Mouse (Mus musculus) embryonic facial prominence, embryonic 15.5 days (tissue): ENCODE results near the gene Nup35. TPM values are rescaled to one million over a fixed set of nuclear protein-coding genes. Genes with fewer than 3 reads are reported as not detected.

Experiments
- ATAC-seq: fragments of 200-750 bp; cut with Nextera tagmentation; 2 replicates; pipeline ENCODE4 v1.8.0; 2017; ENCODE audit warnings: low read depth, moderate TSS enrichment; ENCODE audit not compliant: insufficient number of reproducible peaks, low FRiP score, low TSS enrichment
- H3K27ac ChIP-seq: fragments of 300-500 bp; sonication (generic); replicated peaks from 2 replicates; pipeline ENCODE4 v1.5.1; 2015; ENCODE audit warnings: mild to moderate bottlenecking, inconsistent platforms
- H3K27me3 ChIP-seq: fragments of 300-500 bp; sonication (generic); 2 replicates; pipeline ENCODE4 v1.6.1; 2015; ENCODE audit warnings: inconsistent platforms
- H3K36me3 ChIP-seq: fragments of 300-500 bp; sonication (generic); 2 replicates; pipeline ENCODE4 v1.6.1; 2015; ENCODE audit warnings: mild to moderate bottlenecking, inconsistent platforms
- H3K4me1 ChIP-seq: fragments of 300-500 bp; sonication (generic); 2 replicates; pipeline ENCODE4 v1.6.1; 2015; ENCODE audit warnings: inconsistent platforms
- H3K4me2 ChIP-seq: fragments of 300-500 bp; sonication (generic); replicated peaks from 2 replicates; pipeline ENCODE4 v1.6.1; 2015; ENCODE audit warnings: mild to moderate bottlenecking, inconsistent platforms
- H3K4me3 ChIP-seq: fragments of 300-500 bp; sonication (generic); replicated peaks from 2 replicates; pipeline ENCODE4 v1.5.1; 2015; ENCODE audit warnings: mild to moderate bottlenecking, inconsistent platforms
- H3K9ac ChIP-seq: fragments of 300-500 bp; sonication (generic); 2 replicates; pipeline ENCODE4 v1.6.1; 2015; ENCODE audit warnings: inconsistent platforms
- H3K9me3 ChIP-seq: fragments of 300-500 bp; sonication (generic); replicated peaks from 2 replicates; pipeline ENCODE4 v1.6.1; 2016; ENCODE audit warnings: inconsistent platforms
- WGBS: fragments of 180-500 bp; shearing (Covaris S2); methylation state at CpG from one replicate; pipeline ENCODE4 v1.1.7; 2015; 5-methylcytosine and 5-hydroxymethylcytosine counted together
- polyA plus RNA-seq: library from polyadenylated mRNA; unstranded; fragments of >200 nt; fragmentation: Nextera tagmentation; extraction: Ambion mirVana; gene quantifications from 2 replicates; pipeline ENCODE4 v1.2.1, GENCODE M21; 2015

Nup35 gene
- polyA plus RNA-seq, 1 experiment from 2014 or later: 42.4 TPM

GRCm38 (mm10) chr2:80599850-80600249 lies 17.2 kb upstream of the Nup35 start:
- Histone ChIP-seq H3K27me3 (no peaks in the 10 kb centered on the region), H3K4me1 (no peaks in the 10 kb centered on the region; the same call in 1 of the 2 replicates), H3K27ac (no peak overlapping the region), H3K36me3 (no peaks in the 10 kb centered on the region), H3K4me2 (no peak overlapping the region), H3K9ac (no peak overlapping the region), H3K9me3 (no peaks in the 10 kb centered on the region), H3K4me3 (no peak overlapping the region)
- 87% methylated on average over 3 of the region's 3 CpGs for WGBS
- ATAC-seq: no peak

- Histone ChIP-seq H3K36me3 (no peaks in the 10 kb centered on the region), H3K27me3 (no peaks in the 10 kb centered on the region), H3K9ac (no peak overlapping the region), H3K4me3 (no peak overlapping the region), H3K4me2 (no peak overlapping the region), H3K27ac (no peak overlapping the region), H3K9me3 (no peaks in the 10 kb centered on the region), H3K4me1 (no peaks in the 10 kb centered on the region)
- no peak for ATAC-seq
Observed at GRCm38 (mm10) chr2:80600611-80601010, 16.4 kb upstream of the Nup35 start.

GRCm38 (mm10) chr2:80602756-80603155 lies 14.3 kb upstream of the Nup35 start:
- H3K27me3 ChIP-seq: no peaks in the 10 kb centered on the region
- no peak overlapping the region for H3K9ac ChIP-seq
- 91% methylated on average over 13 of the region's 13 CpGs for WGBS
- no peak overlapping the region for H3K4me2 ChIP-seq
- no peak for ATAC-seq
- H3K4me1 ChIP-seq: no peaks in the 10 kb centered on the region
- no peaks in the 10 kb centered on the region for H3K36me3 ChIP-seq
- H3K4me3 ChIP-seq: no peak overlapping the region
- no peak overlapping the region for H3K27ac ChIP-seq
- no peaks in the 10 kb centered on the region for H3K9me3 ChIP-seq

GRCm38 (mm10) chr2:80603771-80604426 lies 13.1 kb upstream of the Nup35 start:
- H3K27ac ChIP-seq: no peak overlapping the region
- WGBS: 85% methylated on average over 19 of the region's 19 CpGs
- no peaks in the 10 kb centered on the region for H3K4me1 ChIP-seq
- no peaks in the 10 kb centered on the region for H3K9me3 ChIP-seq
- no peak overlapping the region for H3K4me3 ChIP-seq
- no peaks in the 10 kb centered on the region for H3K36me3 ChIP-seq
- ATAC-seq: no peak
- no peak overlapping the region for H3K4me2 ChIP-seq
- H3K9ac ChIP-seq: no peak overlapping the region
- no peaks in the 10 kb centered on the region for H3K27me3 ChIP-seq

GRCm38 (mm10) chr2:80612286-80612685 lies 4.8 kb upstream of the Nup35 start:
- Histone ChIP-seq H3K36me3 (no peaks in the 10 kb centered on the region), H3K9me3 (no peaks in the 10 kb centered on the region), H3K4me2 (no peak overlapping the region), H3K4me1 (no peaks in the 10 kb centered on the region), H3K9ac (no peak overlapping the region), H3K27me3 (no peaks in the 10 kb centered on the region), H3K4me3 (no peak overlapping the region), H3K27ac (no peak overlapping the region)
- 47% methylated on average over 1 of the region's 1 CpGs for WGBS
- no peak for ATAC-seq

GRCm38 (mm10) chr2:80612796-80613195 lies 4.2 kb upstream of the Nup35 start:
- no peak for ATAC-seq
- Histone ChIP-seq H3K27me3 (no peaks in the 10 kb centered on the region), H3K9ac (no peak overlapping the region), H3K9me3 (no peaks in the 10 kb centered on the region), H3K4me3 (no peak overlapping the region), H3K27ac (no peak overlapping the region), H3K4me1 (0 out of 2 replicates have a peak, but pooled peaks cover under 1% of the 10 kb centered on the region), H3K4me2 (no peak overlapping the region), H3K36me3 (no peaks in the 10 kb centered on the region)
- 51% methylated on average over 2 of the region's 2 CpGs for WGBS

GRCm38 (mm10) chr2:80618991-80619390 lies 2.0 kb downstream of the Nup35 start:
- 83% methylated on average over 3 of the region's 3 CpGs for WGBS
- ATAC-seq: no peak

GRCm38 (mm10) chr2:80621921-80622320 lies 4.9 kb downstream of the Nup35 start:
- Histone ChIP-seq H3K36me3 (peaks cover 29% of the 10 kb centered on the region), H3K27ac (no peak overlapping the region), H3K4me1 (0 out of 2 replicates have a peak, but pooled peaks cover 5% of the 10 kb centered on the region), H3K4me2 (no peak overlapping the region), H3K9me3 (no peaks in the 10 kb centered on the region), H3K27me3 (no peaks in the 10 kb centered on the region), H3K9ac (no peak overlapping the region), H3K4me3 (no peak overlapping the region)
- WGBS: 89% methylated on average over 3 of the region's 3 CpGs
- ATAC-seq: no peak

More at GRCm38 (mm10) chr2:80618991-80619390, 2.0 kb downstream of the Nup35 start:
- no peak overlapping the region for H3K27ac ChIP-seq
- no peak overlapping the region for H3K4me2 ChIP-seq
- H3K4me3 ChIP-seq: no peak overlapping the region
- 0 out of 2 replicates have a peak, but pooled peaks cover 5% of the 10 kb centered on the region for H3K4me1 ChIP-seq
- no peaks in the 10 kb centered on the region for H3K9me3 ChIP-seq
- H3K36me3 ChIP-seq: peaks cover 16% of the 10 kb centered on the region; the same call in 1 of the 2 replicates
- no peak overlapping the region for H3K9ac ChIP-seq
- H3K27me3 ChIP-seq: no peaks in the 10 kb centered on the region

- ATAC-seq: no peak
- Histone ChIP-seq H3K9ac (no peak overlapping the region), H3K4me1 (no peaks in the 10 kb centered on the region), H3K4me3 (no peak overlapping the region), H3K9me3 (no peaks in the 10 kb centered on the region), H3K36me3 (peaks cover 35% of the 10 kb centered on the region), H3K27me3 (no peaks in the 10 kb centered on the region), H3K4me2 (no peak overlapping the region), H3K27ac (no peak overlapping the region)
- WGBS: 95% methylated on average over 4 of the region's 4 CpGs
Observed at GRCm38 (mm10) chr2:80624523-80624922, 7.5 kb downstream of the Nup35 start.

- Histone ChIP-seq H3K9ac (no peak overlapping the region), H3K27ac (no peak overlapping the region), H3K4me2 (no peak overlapping the region), H3K27me3 (no peaks in the 10 kb centered on the region), H3K4me1 (no peaks in the 10 kb centered on the region), H3K9me3 (no peaks in the 10 kb centered on the region), H3K36me3 (0 out of 2 replicates have a peak, but pooled peaks cover under 1% of the 10 kb centered on the region), H3K4me3 (no peak overlapping the region)
- 92% methylated on average over 13 of the region's 13 CpGs for WGBS
- ATAC-seq: no peak
Observed at GRCm38 (mm10) chr2:80632336-80633026, 15.4 kb downstream of the Nup35 start.

- Histone ChIP-seq H3K36me3 (peaks cover 8% of the 10 kb centered on the region), H3K27ac (peak overlapping the region; percentile 65), H3K27me3 (no peaks in the 10 kb centered on the region), H3K9me3 (no peaks in the 10 kb centered on the region), H3K4me2 (peak overlapping the region; percentile 55), H3K9ac (peak overlapping the region; percentile 58), H3K4me1 (peaks cover 7% of the 10 kb centered on the region; the same call in 1 of the 2 replicates), H3K4me3 (peak overlapping the region; percentile 81)
- ATAC-seq: peak; percentile 97
- under 1% methylated on average over 45 of the region's 45 CpGs for WGBS
Observed at GRCm38 (mm10) chr2:80638364-80639241, 21.6 kb downstream of the Nup35 start.
